7 mouse cellular contexts compared by ENCODE assay signal in the genomic region with DNA sequence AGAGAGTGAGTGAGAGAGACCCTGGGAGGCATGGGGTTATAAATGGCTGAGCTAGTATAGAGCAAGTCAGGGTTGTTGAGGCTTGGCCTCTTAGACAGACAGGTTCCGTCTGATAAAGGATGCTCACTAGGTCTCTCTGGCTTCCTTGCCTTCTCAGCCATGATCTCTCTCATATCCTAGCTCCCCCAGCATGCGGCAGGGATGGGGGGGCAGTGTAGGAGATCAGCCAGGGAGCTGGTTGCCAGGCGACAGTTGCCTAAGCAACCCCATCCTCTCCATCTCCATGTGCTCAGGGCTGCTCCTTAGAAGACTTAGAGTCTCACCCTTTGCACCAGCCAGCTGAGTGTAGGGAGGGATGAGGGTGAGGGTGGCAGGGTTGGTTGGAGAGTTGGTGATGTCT. TPM values are rescaled to one million over a fixed set of nuclear protein-coding genes. Genes with fewer than 3 reads are reported as not detected.
DNase-seq lines count a peak whose midpoint lies in the region; ATAC-seq lines count a peak whose summit lies in the region.

No protein-coding gene starts in this region.

- H3K36me3 ChIP-seq in hindbrain, embryonic 11.5 days (ENCODE audit: control insufficient read depth, insufficient read depth, low read length) = no peaks in the 10 kb centered on the region
- peaks cover 22% of the 10 kb centered on the region for H3K36me3 ChIP-seq in limb, embryonic 10.5 days

- H3K4me2 ChIP-seq in hindbrain, embryonic 11.5 days (replicated peaks; ENCODE audit: low read depth, low read length) = no peak overlapping the region

- peak; percentile 81 for ATAC-seq in hindbrain, embryonic 11.5 days (ENCODE audit: low FRiP score)

- H3K9ac ChIP-seq in hindbrain, embryonic 11.5 days (ENCODE audit: low read depth, low read length) = no peak overlapping the region

- no peaks in the 10 kb centered on the region for H3K9me3 ChIP-seq in hindbrain, embryonic 11.5 days (ENCODE audit: control insufficient read depth, low read length)
- no peaks in the 10 kb centered on the region for H3K9me3 ChIP-seq in limb, embryonic 10.5 days (replicated peaks)

- 46% methylated on average over 3 of the region's 3 CpGs for WGBS in hindbrain, embryonic 11.5 days
- 63% methylated on average over 3 of the region's 3 CpGs for WGBS in limb, embryonic 10.5 days

- H3K27ac ChIP-seq in brown adipose tissue, adult 24 weeks (replicated peaks; ENCODE audit: low read depth, low read length) = peak overlapping the region; percentile 89; the same call in 1 of the 2 replicates
- H3K27ac ChIP-seq in hindbrain, embryonic 11.5 days (ENCODE audit: low read depth, low read length) = peak overlapping the region; percentile 67; the same call in 1 of the 2 replicates
- peak overlapping the region; percentile 54; the same call in 1 of the 2 replicates for H3K27ac ChIP-seq in limb, embryonic 10.5 days

- DNase-seq in cerebellum, postnatal 10 days = peak; percentile 89 to 93
- peak; percentile 78 for DNase-seq in hindbrain, embryonic 11.5 days (ENCODE audit: low spot score)
- DNase-seq in limb, embryonic 10.5 days (ENCODE audit: low spot score) = no peak
- peak; percentile 85 for DNase-seq in right cerebral cortex, postnatal 14 days
- DNase-seq in ovary, adult 18-20 months (ENCODE audit: low spot score) = no peak
- no peak for DNase-seq in ovary, postnatal 14 days (ENCODE audit: low spot score)

- peaks cover 56% of the 10 kb centered on the region for H3K4me1 ChIP-seq in brown adipose tissue, adult 24 weeks (ENCODE audit: control insufficient read depth, insufficient read depth, insufficient read length, low read length)
- H3K4me1 ChIP-seq in hindbrain, embryonic 11.5 days (replicated peaks; ENCODE audit: control insufficient read depth, insufficient read depth, low read length) = peaks cover 23% of the 10 kb centered on the region
- peaks cover 57% of the 10 kb centered on the region for H3K4me1 ChIP-seq in limb, embryonic 10.5 days

- no peak overlapping the region for H3K4me3 ChIP-seq in brown adipose tissue, adult 24 weeks (ENCODE audit: insufficient read depth, low read depth, low read length)
- no peak overlapping the region for H3K4me3 ChIP-seq in hindbrain, embryonic 11.5 days (ENCODE audit: low read depth, low read length)
- H3K4me3 ChIP-seq in limb, embryonic 10.5 days = no peak overlapping the region

- no peaks in the 10 kb centered on the region for H3K27me3 ChIP-seq in hindbrain, embryonic 11.5 days (ENCODE audit: control insufficient read depth, insufficient read depth, low read length)
- H3K27me3 ChIP-seq in limb, embryonic 10.5 days (ENCODE audit: low read depth, poor library complexity, severe bottlenecking) = no peaks in the 10 kb centered on the region

RNA-seq across cellular contexts. Expression of a gene that starts 9.9 kb away (rescaled TPM):
- polyA plus RNA-seq in brown adipose tissue, adult 24 weeks (2012; ENCODE audit: insufficient read depth, insufficient read length, missing spikeins) = 34.8 and 50.0 TPM in 2 replicates
- 12.0 and 12.3 TPM in 2 replicates for polyA plus RNA-seq in hindbrain, embryonic 11.5 days (2014; fragmentation: Nextera tagmentation; extraction: Ambion mirVana)
- polyA plus RNA-seq in limb, embryonic 10.5 days (2016; fragmentation: Nextera tagmentation; extraction: Ambion mirVana) = 12.3 and 14.0 TPM in 2 replicates

Comparison
In these comparisons a context has a peak if more than half of its experiments do, and no peak if none do; other contexts are left out.
1. DNase-seq: peak in cerebellum, postnatal 10 days (2 of 2), hindbrain, embryonic 11.5 days (single experiment) and right cerebral cortex, postnatal 14 days (single experiment); none in limb, embryonic 10.5 days (single experiment), ovary, adult 18-20 months (single experiment) and ovary, postnatal 14 days (single experiment).
2. Peak in every context shown above with its lines, with median percentiles within 50 percentile points of each other: H3K27ac ChIP-seq.